8 mouse cellular contexts compared by ENCODE assay signal in the genomic region with DNA sequence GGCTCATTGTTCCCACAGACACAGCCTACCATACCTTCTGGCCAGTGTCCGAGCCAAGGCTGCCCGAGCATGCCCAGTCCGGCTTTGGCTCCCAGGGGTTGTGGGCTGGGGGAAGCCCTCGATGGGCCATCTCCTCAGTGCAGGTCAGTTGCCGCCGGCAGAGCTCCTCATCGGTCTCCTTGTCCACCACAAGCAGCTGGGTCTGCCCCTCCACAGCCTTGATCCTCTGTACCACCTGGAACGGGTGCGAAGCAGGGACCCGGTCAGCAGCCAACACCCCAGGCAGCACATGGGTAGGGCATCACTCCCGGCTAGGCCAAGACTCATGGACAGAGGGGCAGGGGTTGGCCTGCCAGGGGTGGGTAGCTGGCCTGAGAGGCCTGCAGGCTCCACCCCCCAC. TPM values are rescaled to one million over a fixed set of nuclear protein-coding genes. Genes with fewer than 3 reads are reported as not detected.
DNase-seq lines count a peak whose midpoint lies in the region; ATAC-seq lines count a peak whose summit lies in the region.

No protein-coding gene starts in this region.

- WGBS in hindbrain, embryonic 14.5 days: 75% methylated on average over 11 of the region's 11 CpGs

- no peak overlapping the region for H3K27ac ChIP-seq in hindbrain, embryonic 14.5 days

- H3K4me2 ChIP-seq in hindbrain, embryonic 14.5 days (replicated peaks): peak overlapping the region; percentile 17; the same call in 1 of the 2 replicates

- H3K9ac ChIP-seq in hindbrain, embryonic 14.5 days: no peak overlapping the region

- H3K9me3 ChIP-seq in hindbrain, embryonic 14.5 days (ENCODE audit: control insufficient read depth, low read length): no peaks in the 10 kb centered on the region

- DNase-seq in cerebellum, adult 9-11 months: peak; percentile 65
- DNase-seq in cerebellum, postnatal 4 days (ENCODE audit: low spot score in 2 of 2): no peak
- DNase-seq in kidney, postnatal 10 days: peak; percentile 35
- DNase-seq in kidney, adult 8-10 months: no peak
- no peak for DNase-seq in hindbrain, embryonic 14.5 days (ENCODE audit: low spot score)
- DNase-seq in lung, postnatal 4 days: peak; percentile 51 to 64
- no peak for DNase-seq in ovary, postnatal 10 days (ENCODE audit: low spot score)
- no peak for DNase-seq in urinary bladder, adult 2 months (ENCODE audit: low spot score)

- peaks cover 9% of the 10 kb centered on the region; the same call in 1 of the 2 replicates for H3K27me3 ChIP-seq in hindbrain, embryonic 14.5 days (ENCODE audit: control insufficient read depth, insufficient read depth, low read length)

- ATAC-seq in hindbrain, embryonic 14.5 days (ENCODE audit: low FRiP score): no peak

- no peak overlapping the region for H3K4me3 ChIP-seq in hindbrain, embryonic 14.5 days (replicated peaks; ENCODE audit: low read length)

- H3K36me3 ChIP-seq in hindbrain, embryonic 14.5 days (replicated peaks; ENCODE audit: control insufficient read depth, insufficient read depth): no peaks in the 10 kb centered on the region

- H3K4me1 ChIP-seq in hindbrain, embryonic 14.5 days (replicated peaks; ENCODE audit: control insufficient read depth, insufficient read depth, low read length): peaks cover 10% of the 10 kb centered on the region

RNA-seq across cellular contexts. Expression of a gene that starts 2.6 kb away (rescaled TPM):
- polyA plus RNA-seq in hindbrain, embryonic 14.5 days (2014; fragmentation: Nextera tagmentation; extraction: Ambion mirVana): 53.5 and 56.9 TPM in 2 replicates
- 59.2 and 63.5 TPM in 2 replicates for polyA plus RNA-seq in urinary bladder, adult 2 months (2012; rRNA removed)

RNA-seq across cellular contexts. Expression of a gene that starts 10.8 kb away (rescaled TPM):
- polyA plus RNA-seq in hindbrain, embryonic 14.5 days (2014; fragmentation: Nextera tagmentation; extraction: Ambion mirVana): 0.83 TPM in 1 of 2 replicates, not detected in the other
- 0.62 and 0.80 TPM in 2 replicates for polyA plus RNA-seq in urinary bladder, adult 2 months (2012; rRNA removed)

RNA-seq across cellular contexts. Expression of a gene that starts 15.0 kb away (rescaled TPM):
- polyA plus RNA-seq in hindbrain, embryonic 14.5 days (2014; fragmentation: Nextera tagmentation; extraction: Ambion mirVana): 7.8 and 8.2 TPM in 2 replicates
- polyA plus RNA-seq in urinary bladder, adult 2 months (2012; rRNA removed): 21.7 and 22.0 TPM in 2 replicates

RNA-seq across cellular contexts. Expression of a gene that starts 15.1 kb away (rescaled TPM):
- polyA plus RNA-seq in hindbrain, embryonic 14.5 days (2014; fragmentation: Nextera tagmentation; extraction: Ambion mirVana): 74.7 and 76.7 TPM in 2 replicates
- polyA plus RNA-seq in urinary bladder, adult 2 months (2012; rRNA removed): 95.3 and 112 TPM in 2 replicates

RNA-seq across cellular contexts. Expression of a gene that starts 22.0 kb away (rescaled TPM):
- polyA plus RNA-seq in hindbrain, embryonic 14.5 days (2014; fragmentation: Nextera tagmentation; extraction: Ambion mirVana): 22.8 and 25.6 TPM in 2 replicates
- 42.9 and 54.2 TPM in 2 replicates for polyA plus RNA-seq in urinary bladder, adult 2 months (2012; rRNA removed)

Comparison
In these comparisons a context has a peak if more than half of its experiments do, and no peak if none do; other contexts are left out.
1. DNase-seq: peak in cerebellum, adult 9-11 months (single experiment), kidney, postnatal 10 days (single experiment) and lung, postnatal 4 days (2 of 2); none in cerebellum, postnatal 4 days (0 of 2), kidney, adult 8-10 months (0 of 2), hindbrain, embryonic 14.5 days (single experiment), ovary, postnatal 10 days (single experiment) and urinary bladder, adult 2 months (single experiment).